Mouse (Mus musculus): Measurements from ENCODE around the gene Nek9. TPM values are rescaled to one million over a fixed set of nuclear protein-coding genes. Genes with fewer than 3 reads are reported as not detected.

The Nek9 gene
- polyA plus RNA-seq, 1 experiment = 24.1 TPM

DNA sequence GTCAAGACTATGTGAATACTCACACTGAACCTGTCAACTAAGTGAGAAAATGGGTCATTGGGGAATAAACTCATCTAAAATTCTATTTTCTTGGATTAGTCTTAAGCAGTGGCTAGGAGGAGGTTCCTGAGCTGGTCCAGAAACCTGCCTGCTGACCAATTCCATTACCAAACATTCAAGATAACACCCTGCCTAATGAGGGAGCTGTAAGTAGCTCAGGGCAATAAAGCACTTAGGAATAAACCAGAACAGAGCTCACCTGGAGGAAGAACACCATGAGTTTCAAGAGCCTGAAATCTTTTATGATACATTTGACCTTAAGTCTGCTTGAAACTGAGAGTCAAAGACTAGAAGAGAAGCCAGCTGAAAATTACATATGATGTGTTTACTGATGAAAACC is 22.4 kb upstream of the Nek9 start:
- no peak for TF ChIP-seq GATA1 (IDR thresholded peaks at IDR 0.05; ENCODE audit: low read length)

DNA sequence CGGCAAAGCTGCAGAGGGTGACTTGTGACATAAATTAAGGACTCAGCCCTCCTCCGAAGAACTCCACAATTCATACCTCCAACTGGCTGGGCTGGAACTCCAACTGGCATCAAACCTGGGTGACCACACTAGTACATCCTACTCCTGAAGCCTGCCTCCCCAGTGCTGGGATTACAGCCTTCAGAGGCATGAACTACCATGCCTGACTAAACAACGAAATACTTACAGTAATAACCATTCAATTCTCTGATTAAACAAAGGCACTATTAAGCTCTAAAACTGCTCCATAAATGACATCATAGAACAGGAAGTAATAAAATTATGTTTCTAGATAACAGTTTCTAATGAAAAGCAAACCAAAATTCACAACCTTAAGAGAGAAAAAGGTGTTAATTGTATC is 22.0 kb upstream of the Nek9 start:
- no peak for TF ChIP-seq GATA1 (IDR thresholded peaks at IDR 0.05; ENCODE audit: low read length)

DNA sequence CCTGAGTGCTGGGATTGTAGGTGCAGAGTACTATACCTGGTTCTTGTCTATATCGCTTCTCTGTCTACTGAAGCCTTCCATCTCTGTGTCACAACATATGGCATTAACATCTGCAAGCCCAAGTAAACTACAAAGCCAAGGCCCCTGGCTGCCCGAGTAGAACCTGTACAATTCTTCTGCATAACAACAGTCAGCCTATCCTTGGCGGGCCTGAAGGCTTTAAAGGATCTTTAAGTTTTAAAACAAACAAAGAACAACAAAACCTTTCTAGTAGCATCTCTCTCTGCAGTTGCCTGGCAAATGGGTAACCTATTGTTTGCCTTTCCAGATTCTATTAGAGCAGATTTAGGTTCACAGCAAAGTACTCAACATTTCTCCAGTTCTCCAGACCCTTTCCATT is 14.9 kb upstream of the Nek9 start:
- TF ChIP-seq GATA1 (IDR thresholded peaks at IDR 0.05; ENCODE audit: low read length) = no peak

DNA sequence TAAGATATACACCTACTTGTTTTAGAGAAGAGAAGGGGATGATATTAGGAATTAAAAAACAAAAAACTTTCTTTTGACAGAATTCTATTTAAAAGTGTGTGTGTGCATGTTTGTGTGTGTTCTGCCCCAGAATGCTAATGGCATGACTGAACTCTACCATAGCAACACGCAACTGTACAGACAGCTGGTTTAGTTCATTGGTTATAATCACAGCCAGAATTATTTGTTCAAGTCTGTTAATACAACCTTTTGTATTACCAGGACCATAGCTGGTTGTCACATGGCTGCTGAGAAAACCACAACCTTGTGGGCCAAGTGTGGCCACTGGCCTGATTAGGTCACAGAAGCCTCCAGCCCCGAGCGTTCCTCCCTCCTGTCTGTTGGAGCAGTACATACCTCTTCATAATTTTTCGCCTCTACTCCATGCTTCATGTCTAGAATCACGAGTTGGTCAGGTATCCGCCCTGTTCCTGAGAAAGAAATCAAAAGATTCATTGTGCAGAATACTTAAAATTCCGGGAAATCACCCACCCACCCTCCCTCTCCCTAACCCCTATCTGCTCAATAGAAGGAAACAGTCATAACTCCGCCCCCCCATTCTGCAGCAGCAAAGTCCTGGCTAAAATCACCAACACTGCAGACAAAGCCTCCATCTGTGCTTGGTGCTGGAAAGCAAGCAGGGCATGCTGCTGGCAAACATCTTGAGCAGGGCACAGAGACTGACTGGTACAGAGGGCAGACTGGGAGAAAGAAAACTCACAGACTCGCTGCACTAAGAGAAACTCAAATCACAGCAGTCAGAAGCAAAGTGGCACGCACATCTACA is 11.5 kb upstream of the Nek9 start:
- TF ChIP-seq GATA1 (IDR thresholded peaks at IDR 0.05; ENCODE audit: low read length) = no peak

DNA sequence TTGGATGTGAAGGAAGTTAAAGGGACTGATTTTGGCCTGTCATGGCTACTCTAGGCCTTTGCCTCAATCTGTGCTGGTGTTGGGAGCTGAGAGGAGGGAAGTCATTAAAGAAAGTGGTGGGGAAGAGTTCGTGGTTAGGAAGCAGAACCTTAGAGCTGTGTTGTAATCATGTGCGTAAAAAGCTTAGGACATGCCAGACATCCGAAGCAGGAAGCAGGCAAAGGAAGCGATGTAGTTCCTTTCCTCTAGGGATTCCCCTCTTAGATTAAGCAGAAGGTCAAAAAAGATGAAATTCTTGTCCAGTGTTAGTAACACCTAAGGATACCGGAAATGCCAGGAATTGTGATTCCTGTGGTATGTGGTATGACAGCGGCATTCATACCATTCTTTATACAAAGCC is 9.2 kb upstream of the Nek9 start:
- no peak for TF ChIP-seq GATA1 (IDR thresholded peaks at IDR 0.05; ENCODE audit: low read length)

DNA sequence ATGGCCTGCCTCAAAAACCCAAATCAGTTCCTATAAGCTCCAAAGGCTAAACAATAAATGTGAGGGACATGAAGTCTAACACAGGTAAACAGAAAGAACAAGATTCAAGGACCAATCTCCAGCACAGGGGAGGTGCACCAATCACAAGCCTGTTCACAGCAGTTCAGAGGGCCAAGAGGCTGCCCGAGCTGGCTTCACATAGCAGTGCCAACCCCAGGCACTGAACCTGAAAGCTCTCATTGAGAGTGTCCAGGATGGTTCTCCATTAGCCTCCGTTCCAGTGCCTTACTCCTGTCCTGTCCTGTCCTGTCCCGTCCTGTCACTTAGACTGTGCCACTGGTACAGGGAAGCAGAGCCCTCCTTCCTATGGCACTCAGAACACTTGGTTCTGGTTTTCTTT is 8.0 kb upstream of the Nek9 start:
- TF ChIP-seq GATA1 (IDR thresholded peaks at IDR 0.05; ENCODE audit: low read length) = no peak

DNA sequence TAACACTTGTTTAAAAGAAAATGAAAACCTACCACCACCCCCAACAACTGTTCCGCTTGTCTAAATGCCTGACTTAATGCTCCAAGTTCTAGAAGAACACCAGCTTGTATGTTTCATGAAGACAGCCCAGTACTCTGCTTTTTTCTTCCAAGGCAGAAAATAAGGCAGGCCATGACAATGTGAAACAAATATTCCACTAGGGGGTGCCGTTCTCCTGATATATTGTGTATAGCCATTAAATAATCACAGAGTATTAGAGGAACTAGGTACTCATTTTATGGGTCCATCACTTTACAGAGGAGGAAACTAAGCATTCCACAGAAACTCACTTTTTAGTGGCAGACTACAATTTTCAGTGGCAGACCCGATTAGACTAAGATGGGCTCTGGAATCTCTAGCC is 7.2 kb upstream of the Nek9 start:
- no peak for TF ChIP-seq GATA1 (IDR thresholded peaks at IDR 0.05; ENCODE audit: low read length)

DNA sequence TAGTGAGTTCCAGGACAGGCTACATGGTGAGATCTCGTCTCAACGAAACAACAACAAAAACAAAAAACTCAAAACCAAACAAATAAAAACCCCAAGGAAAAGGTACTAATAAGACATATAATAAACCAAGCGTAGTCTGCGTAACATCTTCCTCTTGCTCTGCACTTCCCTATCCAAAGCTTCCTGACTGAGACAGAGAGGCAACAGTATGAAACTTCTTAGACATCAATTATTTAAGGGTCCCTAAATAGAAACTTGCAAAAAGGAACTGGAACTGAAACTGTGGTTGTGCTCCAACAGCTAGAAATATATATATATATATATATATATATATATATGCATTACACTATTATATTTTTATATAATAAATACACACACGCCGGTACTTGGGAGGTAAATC is 6.4 kb upstream of the Nek9 start:
- no peak for TF ChIP-seq GATA1 (IDR thresholded peaks at IDR 0.05; ENCODE audit: low read length)

DNA sequence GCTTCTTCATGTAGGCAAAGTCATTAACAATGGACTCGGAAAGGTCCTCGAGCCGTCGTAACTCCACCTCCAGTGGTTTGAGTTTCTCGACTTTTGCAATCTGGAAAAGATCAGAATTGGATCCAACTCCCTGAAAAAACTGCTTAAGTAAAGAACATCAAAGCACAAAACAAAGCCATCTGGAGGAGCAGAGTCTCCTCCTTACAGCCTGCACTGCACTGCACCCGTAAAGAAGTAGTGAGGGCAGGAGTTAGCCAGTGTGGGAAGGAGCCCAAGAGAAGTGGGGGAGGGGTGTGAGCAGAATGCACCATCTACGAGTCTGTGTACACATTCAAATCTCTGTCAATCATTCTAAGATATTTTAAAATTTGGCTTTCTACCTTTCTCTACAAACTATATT is 5.1 kb upstream of the Nek9 start:
- no peak for TF ChIP-seq GATA1 (IDR thresholded peaks at IDR 0.05; ENCODE audit: low read length)

DNA sequence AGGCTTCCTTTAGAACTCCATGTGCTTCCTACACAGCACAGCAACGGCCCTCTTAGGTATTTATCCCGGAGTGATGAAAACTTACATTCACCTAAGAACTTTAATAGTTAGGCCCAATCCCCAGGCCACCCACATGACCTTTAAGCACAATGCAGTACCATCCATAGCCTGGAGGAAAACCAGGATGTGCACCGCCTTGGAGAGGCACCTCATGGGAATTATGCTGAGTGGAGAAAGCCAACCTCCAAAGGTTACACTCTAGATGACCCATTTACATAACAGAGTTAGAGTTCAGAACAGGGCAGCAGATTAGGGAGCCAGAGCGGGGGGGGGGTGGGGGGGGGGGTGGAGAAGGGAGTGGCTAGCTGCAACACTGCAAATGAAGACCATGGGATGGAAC is 3.1 kb upstream of the Nek9 start:
- TF ChIP-seq GATA1 (IDR thresholded peaks at IDR 0.05; ENCODE audit: low read length) = no peak

DNA sequence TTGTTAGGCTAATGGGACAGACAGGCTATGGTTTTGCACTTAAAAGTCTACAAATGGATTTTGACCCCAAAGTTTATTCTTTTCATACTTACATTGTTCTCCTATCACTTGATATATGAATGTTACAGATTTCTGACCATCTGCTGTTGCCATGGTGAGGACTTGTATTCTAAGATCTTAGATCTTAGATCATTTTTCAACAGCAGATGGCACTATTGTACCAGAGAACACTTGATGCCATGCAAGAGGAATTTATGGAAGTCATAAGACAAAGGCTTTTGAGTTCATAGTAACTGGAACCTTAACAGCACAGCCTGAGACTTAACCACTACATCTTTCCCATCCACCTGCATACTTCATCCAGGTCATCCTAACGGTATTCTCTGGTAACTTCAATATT is 2.0 kb upstream of the Nek9 start:
- no peak for TF ChIP-seq GATA1 (IDR thresholded peaks at IDR 0.05; ENCODE audit: low read length)

DNA sequence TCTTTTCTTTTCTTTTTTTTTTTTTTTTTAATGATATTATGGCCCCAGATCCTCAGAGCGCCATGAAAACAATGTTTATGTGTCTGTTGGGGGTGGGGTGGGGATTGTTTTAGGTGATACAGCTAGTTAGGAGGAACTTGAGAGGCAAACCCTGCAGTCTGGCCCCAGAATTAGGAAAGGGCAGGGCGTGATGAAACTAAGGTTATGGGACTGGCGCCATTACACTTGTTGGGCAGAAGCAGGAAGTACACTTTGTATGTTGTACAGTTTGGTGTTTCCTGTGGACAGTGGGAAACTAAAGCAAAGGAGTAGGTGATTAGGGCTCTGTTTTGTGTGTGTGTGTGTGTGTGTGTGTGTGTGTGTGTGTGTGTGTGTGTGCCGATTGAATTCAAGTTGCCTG is 785 bp upstream of the Nek9 start:
- TF ChIP-seq GATA1 (IDR thresholded peaks at IDR 0.05; ENCODE audit: low read length) = no peak

DNA sequence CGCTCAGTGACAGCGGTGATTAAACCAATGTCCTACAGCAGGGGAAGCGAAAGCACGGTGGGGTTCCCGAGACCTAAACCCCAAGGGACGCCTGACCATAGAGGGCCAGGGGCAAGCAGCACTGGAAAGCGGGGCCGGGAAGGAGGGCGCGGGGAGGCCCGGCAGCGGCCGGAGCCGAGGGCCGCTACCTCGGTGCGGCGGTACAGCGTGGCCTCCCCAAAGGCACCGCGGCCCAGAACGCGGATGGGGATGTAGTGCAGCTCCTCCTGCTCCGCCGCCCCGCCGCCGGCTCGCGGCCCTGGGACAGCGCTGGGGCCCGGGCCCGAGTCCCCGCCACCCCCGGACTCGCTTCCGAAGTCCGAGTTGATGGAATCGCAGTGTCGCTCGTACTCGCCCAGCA is 347 bp downstream of the Nek9 start:
- no peak for TF ChIP-seq GATA1 (IDR thresholded peaks at IDR 0.05; ENCODE audit: low read length)

DNA sequence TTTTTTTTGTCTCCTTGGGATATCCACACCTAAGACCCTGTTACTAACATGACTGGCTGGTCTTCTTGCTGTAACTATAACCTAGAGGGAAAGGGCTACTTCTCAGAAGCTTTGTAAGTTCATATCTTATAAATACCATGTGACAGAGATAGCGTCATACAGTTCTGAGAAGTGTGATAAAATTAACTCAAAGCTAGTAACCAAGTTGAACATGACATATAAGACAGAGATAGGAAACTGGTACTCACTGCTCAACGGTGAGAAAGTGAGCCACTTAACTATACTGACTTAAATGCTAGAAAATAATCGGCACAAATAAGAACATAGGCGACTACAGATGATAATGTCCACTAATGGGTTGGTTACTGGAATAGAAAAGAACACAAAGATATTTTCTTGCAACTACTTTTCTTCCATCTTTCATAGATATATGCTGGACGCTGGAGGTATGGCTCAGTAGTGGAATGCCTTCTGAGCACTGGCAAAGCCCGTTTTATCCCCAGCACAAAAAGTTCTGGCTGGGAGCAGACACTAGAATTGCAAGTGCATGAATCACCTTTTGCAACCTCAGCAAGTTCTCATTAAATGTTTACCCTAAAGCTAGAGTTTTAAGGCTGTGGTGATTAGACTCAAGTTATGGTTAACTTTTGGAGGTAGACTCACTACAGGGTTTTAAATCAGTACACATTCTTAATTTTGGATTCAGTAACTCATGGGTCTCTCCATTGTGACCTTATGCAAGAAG is 1.4 kb downstream of the Nek9 start:
- peak; percentile 12 for TF ChIP-seq GATA1 (IDR thresholded peaks at IDR 0.05; ENCODE audit: low read length)

DNA sequence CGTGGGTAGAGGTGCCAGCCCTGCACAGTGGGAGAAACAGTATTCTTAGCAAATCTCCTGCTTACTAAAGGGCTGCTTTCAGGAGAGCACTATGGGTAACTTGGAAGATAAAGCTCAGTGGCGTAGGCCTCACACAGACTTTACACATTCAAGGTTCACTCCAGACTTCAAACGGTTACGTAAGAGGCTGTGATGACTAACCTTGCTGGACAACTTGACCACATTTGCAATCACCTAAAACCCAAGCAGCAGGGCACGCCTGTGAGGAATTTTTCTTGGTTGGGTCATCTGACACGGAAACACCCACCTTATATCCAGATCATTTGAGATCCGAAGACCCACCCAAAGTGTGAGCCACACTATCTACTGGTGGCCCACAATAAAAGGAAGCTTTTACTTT is 9.0 kb downstream of the Nek9 start:
- no peak for TF ChIP-seq GATA1 (IDR thresholded peaks at IDR 0.05; ENCODE audit: low read length)

DNA sequence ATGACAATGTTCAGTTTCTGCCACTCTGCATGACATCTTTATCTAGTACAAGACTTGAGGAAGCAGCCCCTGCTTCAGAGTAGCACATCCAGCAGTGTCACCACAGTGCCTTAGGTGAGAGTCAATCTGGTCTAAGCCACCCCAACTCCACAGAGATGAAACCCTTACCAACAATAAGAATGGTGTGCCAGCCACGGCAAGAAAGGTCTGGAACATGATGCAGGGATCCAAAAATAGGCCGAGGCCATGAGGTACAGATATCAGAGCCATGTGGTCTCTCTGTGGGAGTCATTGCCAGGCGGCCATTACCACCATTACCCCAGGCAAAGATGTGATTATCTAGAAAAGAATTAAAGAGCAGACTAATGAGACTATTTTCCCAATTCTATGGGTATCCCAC is 30.5 kb downstream of the Nek9 start:
- no peak for TF ChIP-seq GATA1 (IDR thresholded peaks at IDR 0.05; ENCODE audit: low read length)
